Mouse (Mus musculus): ENCODE measurements around the gene Nup50.

Nup50 gene

DNA sequence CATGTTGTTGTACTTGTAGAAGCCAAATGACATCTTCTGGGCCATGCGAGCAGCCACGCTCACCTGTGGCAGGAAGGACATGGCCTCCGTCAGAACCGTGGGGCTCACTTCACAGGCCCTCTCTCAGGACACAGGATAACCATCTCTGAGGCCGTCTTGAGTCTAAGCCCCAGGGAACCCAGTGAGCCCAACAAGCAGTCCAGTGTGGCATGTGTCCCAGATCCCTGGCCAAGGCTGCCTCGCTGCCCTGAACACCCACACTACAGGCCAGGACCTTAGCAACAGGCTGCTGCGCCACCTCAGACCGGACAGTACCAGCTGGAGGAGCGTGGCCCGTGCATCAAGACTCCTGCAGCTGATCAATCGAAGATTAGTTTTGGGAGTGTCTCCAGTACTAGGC lies 30.0 kb downstream of the Nup50 start:
- no peak for DNase-seq

- peak; percentile 87 for DNase-seq
Measured at GRCm38 (mm10) chr15:84957851-84958250, 34.6 kb downstream of the Nup50 start.

DNA sequence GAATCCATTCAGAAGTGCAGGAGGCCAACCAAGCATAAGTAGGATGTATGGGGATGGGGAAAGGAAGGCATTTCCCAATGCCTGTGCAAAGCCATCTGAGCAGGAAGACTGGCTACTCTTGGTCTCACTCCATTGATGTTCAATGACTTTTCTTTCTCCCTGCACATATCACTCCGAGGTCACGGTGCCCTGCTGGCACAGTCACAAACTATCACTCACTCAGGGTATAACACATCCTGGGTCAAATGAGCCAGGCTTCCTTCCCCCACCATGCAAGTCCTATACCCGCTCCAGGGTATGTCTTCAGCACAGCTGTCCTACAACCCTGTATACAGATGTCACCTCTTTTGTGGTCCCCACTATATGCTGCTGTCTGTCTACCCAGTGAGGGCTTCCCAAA lies 35.1 kb downstream of the Nup50 start:
- no peak for DNase-seq

GRCm38 (mm10) chr15:84959891-84960290 lies 36.7 kb downstream of the Nup50 start:
- DNase-seq: no peak

GRCm38 (mm10) chr15:84960692-84961091 lies 37.5 kb downstream of the Nup50 start:
- DNase-seq: peak; percentile 70

GRCm38 (mm10) chr15:84962518-84962917 lies 39.3 kb downstream of the Nup50 start:
- DNase-seq: no peak

DNA sequence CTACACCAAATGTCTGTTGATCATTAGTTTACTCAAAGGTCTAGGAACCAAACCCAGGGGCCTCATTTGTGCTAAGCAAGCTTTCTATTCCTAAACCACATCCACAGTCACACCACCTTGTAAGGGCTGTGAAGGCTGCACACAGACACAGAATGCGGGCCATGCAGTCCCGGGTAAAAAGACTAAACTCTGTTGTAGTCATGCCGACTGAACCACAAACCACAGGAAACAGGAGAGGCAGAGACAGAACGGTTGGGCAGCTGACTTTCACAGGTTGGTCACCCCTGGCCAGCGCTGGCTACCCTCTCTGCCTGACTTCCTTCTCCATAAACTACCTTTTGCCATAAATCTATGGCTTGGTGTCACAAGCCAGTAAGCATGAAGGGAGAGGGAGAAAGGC lies 41.6 kb downstream of the Nup50 start:
- no peak for DNase-seq

GRCm38 (mm10) chr15:84965575-84966360 lies 42.6 kb downstream of the Nup50 start:
- no peak for DNase-seq

GRCm38 (mm10) chr15:84968534-84968933 lies 45.3 kb downstream of the Nup50 start:
- DNase-seq: no peak

DNA sequence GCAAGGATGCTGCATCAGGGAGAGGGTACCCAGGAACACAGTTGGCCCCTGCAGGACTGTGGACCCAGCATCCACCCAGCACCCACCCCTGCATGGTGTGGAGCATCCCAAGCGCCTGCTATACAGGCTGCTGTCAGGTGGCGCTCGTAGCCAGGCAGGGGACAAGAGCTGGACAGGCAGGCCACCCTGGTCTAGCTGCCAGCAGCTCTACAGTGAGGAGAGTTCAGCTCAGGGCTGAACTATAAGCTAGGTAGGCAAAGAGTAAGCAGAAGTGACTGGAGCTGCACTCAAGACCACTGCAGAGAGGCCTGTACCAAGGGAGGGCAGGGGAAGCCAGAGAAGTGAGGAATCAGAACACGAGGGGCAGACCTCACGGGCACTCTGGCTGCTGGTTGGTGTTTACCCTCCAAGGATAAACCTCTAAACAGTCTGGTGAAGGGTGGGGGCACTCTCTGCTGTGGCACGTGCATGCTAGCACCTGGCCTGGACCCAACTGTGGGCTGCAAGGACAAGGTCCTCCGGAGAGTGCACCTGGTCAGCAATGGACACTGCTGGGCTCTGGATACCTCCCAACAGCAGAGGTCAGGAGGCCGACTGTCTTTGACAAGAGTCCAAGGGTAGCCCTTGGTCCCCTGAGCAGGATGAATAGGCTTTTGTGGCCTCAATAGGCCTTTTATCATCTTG lies 49.8 kb downstream of the Nup50 start:
- DNase-seq: peak; percentile 62

DNA sequence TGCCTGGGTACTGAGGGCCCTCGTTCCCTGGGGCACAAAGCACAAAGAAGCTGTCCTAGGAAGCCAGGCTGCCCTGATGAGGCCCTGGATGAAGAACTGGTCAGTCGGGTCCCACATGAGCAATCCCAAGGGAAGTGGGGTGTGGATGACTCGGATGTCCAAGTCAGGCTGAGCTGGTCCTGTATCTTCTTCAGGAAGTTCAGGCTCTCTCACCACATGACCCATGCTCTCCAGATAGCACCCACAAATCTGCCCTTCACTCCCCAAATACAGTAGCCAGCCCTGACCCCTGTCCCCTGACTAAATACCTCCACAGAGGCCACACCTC lies 50.3 kb downstream of the Nup50 start:
- DNase-seq: peak; percentile 86

DNA sequence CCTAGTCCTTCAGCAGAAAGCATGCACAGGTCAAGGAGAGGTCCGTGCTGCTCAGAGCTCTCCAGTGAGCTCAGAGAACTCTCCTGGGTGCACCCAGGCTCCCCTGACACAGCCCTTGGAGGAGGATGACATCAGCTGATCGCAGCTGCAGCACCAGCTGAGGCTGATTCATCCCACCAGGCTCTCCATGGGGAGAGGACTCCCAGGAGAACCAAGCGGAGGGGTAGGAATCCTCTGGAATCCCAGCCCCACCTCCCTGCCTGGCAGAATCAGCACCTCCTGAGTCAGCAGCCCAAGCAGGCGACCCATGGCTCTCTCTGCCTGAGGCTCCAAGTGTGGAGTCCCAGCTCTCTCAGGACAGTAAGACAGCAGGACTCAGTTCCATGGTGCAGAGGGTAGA lies 52.5 kb downstream of the Nup50 start:
- peak; percentile 85 for DNase-seq

- DNase-seq: peak; percentile 71
Measured at GRCm38 (mm10) chr15:84981609-84982313, 58.5 kb downstream of the Nup50 start.

DNA sequence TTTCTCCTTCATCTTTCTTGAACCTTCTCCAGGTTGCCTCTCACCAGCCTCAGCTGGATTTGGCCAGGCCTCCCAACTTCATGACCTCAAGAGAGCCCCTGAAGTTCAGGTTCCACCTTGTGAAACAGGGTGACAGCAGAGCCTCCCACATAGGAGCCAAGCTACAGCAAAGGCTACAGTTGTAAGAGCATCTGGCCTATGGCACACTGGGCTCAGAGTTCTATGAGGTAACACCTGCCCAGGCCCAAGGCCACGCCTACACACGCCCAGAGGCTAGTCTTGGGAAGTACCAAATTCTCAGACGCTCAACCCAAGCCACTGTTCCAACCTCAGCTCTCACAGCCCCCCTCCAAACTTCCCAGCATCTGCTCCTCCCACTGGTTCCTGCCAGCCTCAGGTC lies 59.7 kb downstream of the Nup50 start:
- no peak for DNase-seq

DNA sequence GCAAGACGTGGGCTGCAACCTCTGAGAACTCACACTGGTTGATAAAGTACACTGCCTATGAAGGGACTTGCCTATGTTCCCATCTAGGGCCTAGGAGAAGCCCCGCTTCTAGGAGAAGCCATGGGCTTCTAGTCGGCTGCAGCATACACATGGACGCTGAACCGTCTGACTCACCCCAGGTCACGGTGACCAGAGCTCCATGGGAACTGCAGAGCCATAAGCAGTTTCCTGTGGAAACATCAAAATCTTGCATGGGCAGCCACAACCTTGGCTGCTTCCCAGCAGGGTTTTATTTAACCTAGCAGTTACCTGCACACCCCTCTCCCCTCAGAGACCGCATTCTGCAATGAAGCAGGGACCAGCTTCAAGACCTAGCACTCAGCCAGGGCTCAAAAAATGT lies 60.5 kb downstream of the Nup50 start:
- no peak for DNase-seq

- no peak for DNase-seq
Measured at GRCm38 (mm10) chr15:84985516-84986160, 62.4 kb downstream of the Nup50 start.

DNA sequence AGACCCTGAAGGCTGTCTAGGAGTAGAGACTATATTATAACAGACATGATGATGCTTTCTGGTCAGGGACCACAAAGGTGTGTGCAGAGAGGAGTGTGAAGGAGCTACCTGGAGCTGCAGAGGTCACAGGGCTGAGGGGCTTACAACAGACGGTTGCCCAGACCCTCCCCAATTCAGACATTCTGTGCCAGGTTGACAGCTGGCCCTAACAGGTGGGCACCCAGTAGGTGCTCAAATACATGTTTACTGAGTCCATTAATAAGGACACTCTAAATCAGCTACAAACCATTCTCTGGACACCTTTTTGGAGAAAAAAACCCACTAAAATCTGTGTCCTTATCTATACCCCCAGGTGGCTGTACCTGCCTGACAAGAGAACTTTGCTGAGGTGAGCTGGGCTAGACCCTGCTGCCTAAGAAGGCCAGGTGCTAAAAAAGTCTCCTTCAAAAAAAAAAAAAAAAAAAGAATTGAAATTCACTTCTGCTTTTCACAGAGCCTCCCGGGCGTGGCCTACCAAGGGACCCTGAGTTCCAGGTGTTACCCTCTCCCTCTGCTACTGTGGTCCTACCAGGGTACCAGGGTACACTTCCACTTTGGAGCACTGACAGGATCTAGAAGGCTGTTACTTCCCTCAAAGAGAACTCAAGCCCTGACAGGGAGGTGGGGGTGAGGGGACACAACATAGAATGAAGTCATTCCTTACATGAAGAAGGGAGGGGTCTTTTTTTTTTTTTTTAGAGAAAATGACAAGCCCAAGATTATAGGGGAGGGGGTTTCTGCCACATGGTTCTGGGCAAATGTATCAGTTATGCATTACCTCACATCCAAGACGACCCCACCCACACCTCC lies 63.2 kb downstream of the Nup50 start:
- DNase-seq: no peak

DNA sequence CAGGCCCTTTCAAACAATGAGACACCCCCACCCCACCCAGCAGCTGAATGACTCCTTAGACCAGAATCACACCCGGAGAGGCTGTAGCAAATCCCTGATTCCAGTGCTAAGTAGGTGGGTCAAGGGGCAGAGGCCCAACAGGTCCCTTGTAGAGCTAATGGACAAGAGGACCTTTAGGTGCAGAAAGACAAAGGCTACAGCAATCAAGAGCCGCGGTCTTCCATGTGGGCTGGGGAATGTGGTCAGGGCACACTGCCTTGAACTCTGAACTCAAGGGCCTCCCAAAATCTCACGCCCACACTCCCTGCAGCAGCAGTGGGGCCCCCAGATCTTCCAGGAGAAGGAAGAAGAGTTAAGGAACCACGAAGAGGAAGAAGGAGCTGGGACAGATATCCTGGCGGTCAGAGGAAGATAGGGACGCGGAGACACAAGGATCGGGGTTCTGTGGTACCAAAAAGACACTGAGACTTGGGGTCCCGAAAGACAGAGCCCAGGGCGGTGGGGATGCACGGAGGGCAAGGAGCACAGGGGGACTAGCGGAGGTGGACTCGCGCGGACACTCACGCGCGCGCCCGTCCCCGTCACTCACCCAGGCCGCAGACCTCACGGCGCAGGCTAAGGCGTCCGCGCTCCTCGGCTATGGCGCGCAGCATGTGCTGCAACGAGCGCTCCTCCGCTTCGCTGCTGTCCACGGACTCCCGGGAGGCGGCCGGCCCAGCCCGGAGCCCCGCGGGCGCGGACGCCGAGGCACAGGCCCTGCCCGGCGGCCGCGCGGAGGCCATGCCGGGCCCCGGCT lies 64.0 kb downstream of the Nup50 start:
- no peak for DNase-seq

GRCm38 (mm10) chr15:84987874-84988825 lies 64.9 kb downstream of the Nup50 start, which contains the start of gene 5031439G07Rik:
Gene 5031439G07Rik, minus strand, starts transcription at chr15:84988551.
- DNase-seq: peak; percentile 94

GRCm38 (mm10) chr15:84989098-84989497 lies 65.9 kb downstream of the Nup50 start:
- DNase-seq: no peak

Data from layer of hippocampus, adult 9-11 months (tissue).